Mouse (Mus musculus): ENCODE results near the gene Mymx. TPM values are rescaled to one million over a fixed set of nuclear protein-coding genes. Genes with fewer than 3 reads are reported as not detected.

Mymx gene
- polyA plus RNA-seq, 1 experiment from 2014 or later, result 5.6 TPM

DNA sequence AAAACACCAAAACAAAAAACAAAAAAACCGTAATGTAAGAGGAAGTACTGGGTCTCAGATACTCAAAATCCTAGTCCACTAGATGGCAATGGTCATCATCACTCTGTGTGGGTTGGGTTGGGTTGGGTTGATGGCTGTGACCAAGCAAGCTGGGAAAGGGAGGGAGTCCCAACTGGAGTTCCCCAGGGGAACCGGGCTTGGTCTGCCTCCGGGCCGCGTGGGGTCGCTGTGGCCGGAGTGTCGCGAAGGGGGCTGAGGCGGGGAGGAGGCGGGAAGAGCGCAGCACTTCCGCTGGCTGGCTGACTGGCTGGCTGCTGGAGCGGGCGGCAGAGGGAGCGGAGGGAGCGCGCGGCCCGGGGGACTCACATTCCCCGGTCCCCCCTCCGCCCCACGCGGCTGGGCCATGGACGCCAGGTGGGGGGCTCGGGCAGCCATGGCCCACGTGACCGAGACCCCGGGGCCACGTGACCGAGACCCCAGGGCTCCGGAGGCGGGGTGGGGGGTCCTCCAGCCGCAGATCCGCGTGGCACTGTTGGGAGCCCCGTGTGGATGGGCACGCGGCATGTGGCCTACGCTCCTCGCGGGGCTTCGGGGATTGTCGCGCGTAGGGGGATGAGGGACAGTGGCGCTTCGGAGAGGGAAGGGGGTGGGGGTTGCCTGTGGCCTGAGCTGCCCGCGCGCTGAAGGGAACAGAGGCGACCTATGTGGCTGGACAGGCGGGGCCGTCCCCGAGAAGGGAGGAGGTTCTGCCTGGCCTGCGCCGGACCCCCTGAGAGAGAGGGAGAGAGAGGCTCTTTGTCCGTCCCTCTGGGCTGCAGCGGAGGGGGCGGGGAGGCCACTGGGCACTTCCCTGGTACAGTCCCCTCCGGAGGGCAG is 38.0 kb downstream of the Mymx start, which contains the start of gene Slc35b2:
Gene Slc35b2, plus strand, starts transcription at position 220 of the 876 bp plus-strand sequence.
- H3K9ac ChIP-seq (replicated peaks; ENCODE audit: low read length), result peak within 1 kb of the TSS; percentile 91

DNA sequence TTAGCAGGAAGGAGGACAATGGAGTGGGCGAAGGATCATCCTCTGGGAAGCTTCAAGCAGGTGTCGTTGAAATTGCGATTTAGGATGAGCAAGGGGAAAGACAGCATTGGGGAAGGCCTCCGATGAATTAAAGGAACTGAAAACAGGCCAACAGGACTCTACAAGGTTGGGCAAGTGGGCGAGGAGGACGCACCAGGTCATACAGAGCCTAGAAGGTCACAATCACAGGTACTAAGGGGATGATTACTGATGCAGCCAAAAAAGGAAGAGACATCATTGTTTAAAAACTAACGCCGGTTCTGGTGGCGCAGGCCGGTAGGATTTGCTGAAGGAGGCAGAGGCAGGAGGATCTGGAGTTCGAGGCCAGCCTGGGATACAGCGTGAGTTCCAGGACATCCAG is 38.7 kb downstream of the Mymx start:
- H3K27ac ChIP-seq (replicated peaks; ENCODE audit: low read depth, low read length), result peak overlapping the region; percentile 78; the same call in 1 of the 2 replicates
- no peak overlapping the region for H3K9ac ChIP-seq (replicated peaks; ENCODE audit: low read length)
- ATAC-seq (replicated peaks; ENCODE audit: insufficient number of reproducible peaks, low FRiP score, low TSS enrichment, low read depth) (no peak), DNase-seq (ENCODE audit: low spot score) (no peak)
- H3K4me3 ChIP-seq (ENCODE audit: low read depth, low read length), result no peak overlapping the region; the same call in 1 of the 2 replicates
- peaks cover 7% of the 10 kb centered on the region; the same call in 1 of the 2 replicates for H3K4me1 ChIP-seq (ENCODE audit: control insufficient read depth, insufficient read depth, low read length)
- peaks cover 5% of the 10 kb centered on the region for H3K36me3 ChIP-seq (replicated peaks; ENCODE audit: control insufficient read depth, insufficient read depth, low read depth, low read length)
- H3K27me3 ChIP-seq (ENCODE audit: control insufficient read depth, insufficient read depth, low read length), result no peaks in the 10 kb centered on the region
- H3K9me3 ChIP-seq (replicated peaks; ENCODE audit: control insufficient read depth, low read length), result no peaks in the 10 kb centered on the region
- 78% methylated on average over 12 of the region's 12 CpGs for WGBS
- peak overlapping the region; percentile 93; the same call in 1 of the 2 replicates for H3K4me2 ChIP-seq (ENCODE audit: low read depth, low read length)

More for the DNA sequence above, 38.0 kb downstream of the Mymx start, which contains the start of gene Slc35b2:
- H3K36me3 ChIP-seq (replicated peaks; ENCODE audit: control insufficient read depth, insufficient read depth, low read depth, low read length), result peaks cover 6% of the 10 kb centered on the region
- ATAC-seq (replicated peaks; ENCODE audit: insufficient number of reproducible peaks, low FRiP score, low TSS enrichment, low read depth) (peak; percentile 69), DNase-seq (ENCODE audit: low spot score) (peak; percentile 92)
- H3K4me3 ChIP-seq (ENCODE audit: low read depth, low read length), result peak within 1 kb of the TSS; percentile 78
- no peaks in the 10 kb centered on the region for H3K27me3 ChIP-seq (ENCODE audit: control insufficient read depth, insufficient read depth, low read length)
- no peaks in the 10 kb centered on the region for H3K9me3 ChIP-seq (replicated peaks; ENCODE audit: control insufficient read depth, low read length)
- 1% methylated on average over 48 of the region's 61 CpGs for WGBS
- peak within 1 kb of the TSS; percentile 93 for H3K4me2 ChIP-seq (ENCODE audit: low read depth, low read length)
- peak within 1 kb of the TSS; percentile 78 for H3K27ac ChIP-seq (replicated peaks; ENCODE audit: low read depth, low read length)
- peaks cover 7% of the 10 kb centered on the region for H3K4me1 ChIP-seq (ENCODE audit: control insufficient read depth, insufficient read depth, low read length)

DNA sequence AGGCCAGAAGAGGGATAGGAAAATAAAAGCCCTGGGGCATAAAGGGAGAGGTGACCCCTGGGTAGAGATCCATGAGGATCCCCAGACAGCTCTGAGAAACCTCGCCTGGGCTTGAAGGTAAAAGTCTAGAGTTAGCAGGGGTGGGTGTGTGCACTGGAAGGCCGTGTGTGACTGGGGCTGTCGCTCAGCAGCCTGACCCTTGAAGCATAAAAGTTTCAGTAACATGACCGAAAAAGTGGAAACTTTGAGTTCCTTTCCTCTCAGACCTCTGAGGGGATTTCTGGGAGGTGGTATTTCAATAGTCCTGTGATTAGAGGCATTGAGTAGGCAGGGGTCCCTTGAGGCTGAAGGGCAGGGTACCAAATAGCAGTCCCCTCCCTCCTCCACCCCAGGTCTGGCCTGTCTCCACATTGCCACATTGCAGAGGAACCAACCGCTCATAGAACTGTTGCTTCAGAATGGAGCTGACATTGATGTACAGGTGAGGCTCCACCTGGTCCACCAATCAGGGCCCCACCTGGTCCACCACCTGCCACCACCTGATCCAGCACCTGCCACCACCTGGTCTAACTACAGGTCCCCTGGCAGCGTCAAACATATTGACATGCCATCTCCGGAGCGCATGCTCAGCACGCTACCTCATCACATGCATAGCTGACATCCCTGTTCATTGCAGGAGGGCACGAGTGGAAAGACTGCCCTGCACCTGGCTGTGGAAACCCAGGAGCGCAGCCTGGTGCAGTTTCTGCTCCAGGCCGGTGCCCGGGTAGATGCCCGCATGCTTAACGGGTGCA is 42.0 kb downstream of the Mymx start:
- H3K4me2 ChIP-seq (ENCODE audit: low read depth, low read length), result no peak overlapping the region
- H3K27ac ChIP-seq (replicated peaks; ENCODE audit: low read depth, low read length), result no peak overlapping the region
- ATAC-seq (replicated peaks; ENCODE audit: insufficient number of reproducible peaks, low FRiP score, low TSS enrichment, low read depth) (no peak), DNase-seq (ENCODE audit: low spot score) (no peak)
- H3K27me3 ChIP-seq (ENCODE audit: control insufficient read depth, insufficient read depth, low read length), result 0 out of 2 replicates have a peak, but pooled peaks cover 2% of the 10 kb centered on the region
- 87% methylated on average over 15 of the region's 15 CpGs for WGBS
- no peak overlapping the region for H3K9ac ChIP-seq (replicated peaks; ENCODE audit: low read length)
- H3K36me3 ChIP-seq (replicated peaks; ENCODE audit: control insufficient read depth, insufficient read depth, low read depth, low read length), result no peaks in the 10 kb centered on the region
- no peaks in the 10 kb centered on the region for H3K9me3 ChIP-seq (replicated peaks; ENCODE audit: control insufficient read depth, low read length)
- peaks cover 7% of the 10 kb centered on the region for H3K4me1 ChIP-seq (ENCODE audit: control insufficient read depth, insufficient read depth, low read length)
- no peak overlapping the region for H3K4me3 ChIP-seq (ENCODE audit: low read depth, low read length)

DNA sequence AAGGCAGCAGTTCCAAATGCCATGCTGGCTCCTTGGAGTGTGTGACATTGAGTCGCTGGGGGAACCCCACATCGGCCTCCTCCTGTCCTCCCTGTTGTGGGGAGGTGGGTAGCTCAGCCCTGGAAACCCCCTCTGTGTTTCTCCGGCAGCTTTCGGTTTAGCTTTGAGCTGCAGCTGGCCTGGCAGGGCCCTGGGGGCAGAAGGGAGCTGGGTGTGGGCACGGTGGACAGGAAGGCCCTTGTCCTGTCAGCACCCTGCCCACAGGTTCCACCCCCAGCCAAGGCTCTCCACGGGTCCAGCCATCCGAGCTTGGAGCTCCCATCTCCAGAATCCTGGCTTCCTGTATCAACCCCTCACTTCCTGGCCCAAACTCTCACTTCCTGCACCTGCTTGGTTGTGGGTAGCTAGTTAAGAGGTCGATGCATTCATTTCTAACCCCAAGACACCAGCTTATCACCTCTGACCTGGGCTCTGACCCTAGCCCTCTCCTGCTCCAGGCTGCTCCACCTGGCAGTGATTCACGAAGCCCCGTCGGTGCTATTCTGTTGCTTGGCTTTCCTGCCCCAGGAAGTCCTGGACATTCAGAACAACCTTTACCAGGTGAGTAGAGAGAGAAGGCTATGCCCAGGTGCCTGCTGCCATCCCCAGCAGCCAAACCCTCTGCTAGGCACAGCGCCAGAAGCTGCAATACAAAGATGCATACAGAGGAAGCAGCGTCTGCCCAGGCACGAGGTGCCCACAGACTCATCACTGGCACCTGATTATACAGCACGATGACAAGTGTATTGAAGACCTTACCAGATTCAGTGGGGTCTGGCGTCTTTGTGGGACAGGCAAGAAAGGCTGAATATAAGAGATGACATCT is 43.7 kb downstream of the Mymx start:
- Histone ChIP-seq H3K36me3 (replicated peaks; ENCODE audit: control insufficient read depth, insufficient read depth, low read depth, low read length) (no peaks in the 10 kb centered on the region), H3K27ac (replicated peaks; ENCODE audit: low read depth, low read length) (no peak overlapping the region), H3K4me3 (ENCODE audit: low read depth, low read length) (no peak overlapping the region), H3K9me3 (replicated peaks; ENCODE audit: control insufficient read depth, low read length) (no peaks in the 10 kb centered on the region), H3K4me1 (ENCODE audit: control insufficient read depth, insufficient read depth, low read length) (peaks cover 5% of the 10 kb centered on the region; the same call in 1 of the 2 replicates), H3K9ac (replicated peaks; ENCODE audit: low read length) (no peak overlapping the region; the same call in 1 of the 2 replicates), H3K27me3 (ENCODE audit: control insufficient read depth, insufficient read depth, low read length) (0 out of 2 replicates have a peak, but pooled peaks cover 2% of the 10 kb centered on the region), H3K4me2 (ENCODE audit: low read depth, low read length) (no peak overlapping the region)
- 61% methylated on average over 16 of the region's 16 CpGs for WGBS
- DNase-seq (ENCODE audit: low spot score) (no peak), ATAC-seq (replicated peaks; ENCODE audit: insufficient number of reproducible peaks, low FRiP score, low TSS enrichment, low read depth) (no peak)

DNA sequence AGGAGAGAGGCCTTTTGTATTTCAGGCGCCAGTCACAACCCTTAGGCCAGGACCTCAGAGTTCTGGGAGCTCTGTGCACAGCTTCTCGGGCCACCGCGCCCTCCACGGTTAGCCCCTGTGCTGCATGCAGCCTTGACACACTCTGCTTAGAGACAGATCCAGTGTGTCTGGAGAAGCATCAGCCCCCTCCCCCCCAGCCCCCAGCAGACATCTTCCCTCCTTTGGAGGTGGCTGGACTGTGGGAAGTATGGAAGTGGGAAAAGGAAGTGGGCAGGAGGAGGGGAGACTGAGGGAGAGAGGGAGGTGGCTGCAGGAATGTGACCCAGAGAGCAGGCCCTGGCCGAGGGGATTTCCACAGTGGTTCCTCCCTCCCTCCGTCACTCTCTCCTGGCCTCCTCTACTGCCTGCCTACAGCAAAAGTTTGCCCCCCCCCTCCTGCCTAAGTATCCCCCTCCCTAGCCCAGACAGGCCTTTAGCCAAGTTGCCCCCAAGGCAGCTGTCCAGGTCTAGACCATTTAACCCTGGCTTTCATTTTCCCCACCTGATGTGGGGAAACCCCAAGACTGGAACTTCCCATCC is 44.6 kb downstream of the Mymx start:
- Histone ChIP-seq H3K36me3 (replicated peaks; ENCODE audit: control insufficient read depth, insufficient read depth, low read depth, low read length) (no peaks in the 10 kb centered on the region), H3K9ac (replicated peaks; ENCODE audit: low read length) (0 out of 2 replicates have a peak overlapping the region, but pooled peaks have one; percentile 22), H3K27me3 (ENCODE audit: control insufficient read depth, insufficient read depth, low read length) (0 out of 2 replicates have a peak, but pooled peaks cover 2% of the 10 kb centered on the region), H3K4me1 (ENCODE audit: control insufficient read depth, insufficient read depth, low read length) (peaks cover 5% of the 10 kb centered on the region; the same call in 1 of the 2 replicates), H3K4me2 (ENCODE audit: low read depth, low read length) (no peak overlapping the region), H3K9me3 (replicated peaks; ENCODE audit: control insufficient read depth, low read length) (no peaks in the 10 kb centered on the region), H3K27ac (replicated peaks; ENCODE audit: low read depth, low read length) (no peak overlapping the region), H3K4me3 (ENCODE audit: low read depth, low read length) (no peak overlapping the region)
- ATAC-seq (replicated peaks; ENCODE audit: insufficient number of reproducible peaks, low FRiP score, low TSS enrichment, low read depth) (no peak), DNase-seq (ENCODE audit: low spot score) (no peak)
- 67% methylated on average over 6 of the region's 7 CpGs for WGBS

DNA sequence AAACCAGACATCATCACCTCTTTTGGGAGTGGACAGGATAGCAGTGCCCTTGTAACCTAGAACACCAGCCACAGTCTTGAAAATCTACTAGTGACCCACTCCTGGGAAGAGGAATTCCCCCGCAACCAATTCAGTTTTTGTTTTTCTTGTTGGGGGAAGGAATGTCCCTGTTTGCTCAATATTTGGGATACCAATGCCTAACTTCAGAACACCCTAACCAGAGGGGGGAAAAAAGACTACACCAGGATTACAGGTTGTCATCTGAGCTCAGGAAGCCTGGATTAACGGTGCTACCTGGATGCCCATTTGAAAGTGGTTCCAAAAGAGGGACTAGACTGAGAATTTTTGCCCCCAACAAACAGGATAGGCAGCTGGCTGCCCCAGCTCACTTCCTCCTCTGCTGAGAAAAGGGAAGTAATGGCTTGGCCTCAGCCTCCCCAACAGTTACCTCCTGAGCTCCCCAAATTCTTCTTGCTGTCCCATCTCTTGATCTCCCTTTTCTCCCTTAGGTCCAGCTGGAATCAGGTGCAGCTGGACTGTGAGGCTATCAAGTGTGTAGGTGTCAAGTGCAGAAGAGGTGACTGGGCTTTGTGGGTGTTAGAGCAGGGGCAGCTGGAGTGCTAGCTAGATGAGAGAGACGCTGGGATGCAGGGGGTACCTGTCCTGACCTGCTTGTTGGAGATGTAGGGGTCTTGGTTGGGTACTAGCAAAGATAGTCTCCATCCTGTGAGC is 45.2 kb downstream of the Mymx start:
- 67% methylated on average over 3 of the region's 3 CpGs for WGBS
- DNase-seq (ENCODE audit: low spot score), result no peak
- peaks cover 5% of the 10 kb centered on the region; the same call in 1 of the 2 replicates for H3K4me1 ChIP-seq (ENCODE audit: control insufficient read depth, insufficient read depth, low read length)

More for the DNA sequence above, 45.2 kb downstream of the Mymx start:
- Histone ChIP-seq H3K36me3 (replicated peaks; ENCODE audit: control insufficient read depth, insufficient read depth, low read depth, low read length) (no peaks in the 10 kb centered on the region), H3K4me2 (ENCODE audit: low read depth, low read length) (peak overlapping the region; percentile 96; the same call in 1 of the 2 replicates), H3K4me3 (ENCODE audit: low read depth, low read length) (peak overlapping the region; percentile 66; the same call in 1 of the 2 replicates), H3K9me3 (replicated peaks; ENCODE audit: control insufficient read depth, low read length) (no peaks in the 10 kb centered on the region), H3K27me3 (ENCODE audit: control insufficient read depth, insufficient read depth, low read length) (0 out of 2 replicates have a peak, but pooled peaks cover 2% of the 10 kb centered on the region), H3K27ac (replicated peaks; ENCODE audit: low read depth, low read length) (no peak overlapping the region), H3K9ac (replicated peaks; ENCODE audit: low read length) (0 out of 2 replicates have a peak overlapping the region, but pooled peaks have one; percentile 22)
- ATAC-seq (replicated peaks; ENCODE audit: insufficient number of reproducible peaks, low FRiP score, low TSS enrichment, low read depth), result no peak
